Mouse (Mus musculus) ovary, postnatal 10 days (tissue): Measurements from ENCODE around the gene Ddx42.
"Not testable (repeated sequence)": the region's sequence is repeated elsewhere in the genome, so short reads cannot be mapped to it uniquely, and the experiment has no call there.

Experiments
- DNase-seq: peaks from one replicate; pipeline ENCODE4 v3.0.0; 2022; ENCODE audit warnings: low spot score

Gene Ddx42

DNA sequence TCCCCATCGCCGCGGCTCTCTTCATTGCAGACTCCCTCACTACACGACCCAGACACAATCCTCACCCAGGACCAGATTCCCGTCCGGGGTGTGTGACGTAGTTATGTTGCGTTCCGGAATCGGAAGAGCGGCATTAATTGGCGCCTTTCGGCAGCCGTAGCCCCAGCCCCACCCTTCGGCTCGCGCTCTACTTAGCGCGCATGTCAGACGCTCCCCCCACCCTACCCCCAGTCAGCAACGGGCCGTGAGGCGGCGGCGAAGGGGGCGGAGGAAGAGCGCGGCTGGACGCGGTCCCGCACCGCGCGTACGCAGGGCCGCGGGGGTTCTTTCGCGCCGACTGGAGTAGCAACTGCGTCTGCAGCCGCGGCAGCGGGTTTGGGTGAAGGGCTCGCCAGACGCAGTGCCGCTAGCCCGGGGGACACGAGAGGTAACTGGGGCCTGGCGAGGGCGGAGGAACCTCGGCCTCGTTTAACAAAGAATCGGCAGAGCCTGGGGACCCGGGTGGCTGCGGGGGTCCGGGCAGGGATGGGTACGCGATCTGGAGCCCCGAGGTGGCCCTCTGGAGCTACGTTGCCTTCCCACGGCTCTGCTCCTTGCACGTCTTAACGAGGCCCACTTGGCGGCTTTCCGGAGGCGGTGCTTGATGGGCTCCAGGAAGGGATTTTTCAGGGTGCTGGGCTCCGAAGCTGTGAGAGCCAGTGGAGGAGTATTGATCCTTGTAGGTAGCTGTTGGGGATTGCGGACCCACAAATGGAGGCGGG lies at the start of gene Ddx42:
TSS of gene Ddx42 (plus strand) at position 197 of the 761 bp plus-strand sequence.
- DNase-seq: peak; percentile 67

DNA sequence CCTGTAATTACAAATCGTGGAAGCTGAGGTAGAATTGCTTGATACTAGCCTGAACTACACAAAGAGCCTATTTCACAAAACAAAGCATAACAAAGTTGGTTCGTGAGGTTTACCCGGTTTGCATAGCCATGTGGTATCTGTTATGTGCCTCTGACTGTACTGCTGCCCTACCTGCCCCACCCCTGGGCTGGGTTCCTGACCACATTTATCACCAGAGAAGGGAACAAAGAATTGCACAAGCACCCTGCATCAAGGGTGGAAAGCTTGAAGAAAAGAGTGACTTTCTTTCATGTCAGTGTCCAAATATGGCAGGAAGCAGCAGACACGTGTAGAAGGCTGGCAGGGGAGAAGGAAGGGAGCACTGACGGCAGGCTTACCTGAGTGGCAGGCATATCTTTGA lies 49.3 kb upstream of the Ddx42 start:
- DNase-seq: no peak

DNA sequence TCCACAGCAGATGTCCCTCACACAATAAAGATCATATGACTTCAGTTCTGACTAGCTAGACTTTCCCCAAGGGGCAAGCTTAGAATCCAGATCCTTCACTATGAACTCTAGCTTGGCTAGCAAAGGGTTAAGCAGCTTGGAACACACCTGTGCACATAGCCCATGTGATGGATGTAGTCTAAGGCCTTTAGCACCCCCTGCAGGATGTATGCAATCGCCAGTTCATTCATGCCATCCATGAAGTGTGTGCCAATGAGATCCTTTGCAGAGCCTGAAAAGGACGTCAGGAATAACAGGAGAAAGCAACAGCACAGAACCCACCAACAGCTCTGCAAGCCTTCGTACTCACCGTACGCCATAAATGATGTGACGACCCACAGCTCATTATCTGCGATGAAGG lies 45.9 kb upstream of the Ddx42 start:
- DNase-seq: no peak

DNA sequence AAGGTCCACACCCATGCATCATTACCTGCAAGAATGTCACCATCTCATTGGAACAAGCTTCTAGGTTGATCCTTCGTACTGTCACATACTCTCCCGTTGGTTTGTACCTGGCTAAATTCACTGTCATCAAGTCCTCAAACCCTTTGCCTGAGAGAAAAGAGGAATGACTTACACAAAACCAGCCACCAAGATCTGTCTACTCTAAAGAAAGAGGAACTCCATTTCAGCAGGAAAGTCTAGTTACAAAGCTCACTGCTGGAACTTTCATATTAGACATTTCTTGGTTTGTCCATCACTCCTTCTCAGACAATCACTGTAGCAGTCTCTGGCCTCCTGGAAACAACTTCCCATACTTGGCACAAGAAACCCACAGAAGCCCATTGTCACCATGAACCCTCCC lies 43.5 kb upstream of the Ddx42 start:
- DNase-seq: no peak

DNA sequence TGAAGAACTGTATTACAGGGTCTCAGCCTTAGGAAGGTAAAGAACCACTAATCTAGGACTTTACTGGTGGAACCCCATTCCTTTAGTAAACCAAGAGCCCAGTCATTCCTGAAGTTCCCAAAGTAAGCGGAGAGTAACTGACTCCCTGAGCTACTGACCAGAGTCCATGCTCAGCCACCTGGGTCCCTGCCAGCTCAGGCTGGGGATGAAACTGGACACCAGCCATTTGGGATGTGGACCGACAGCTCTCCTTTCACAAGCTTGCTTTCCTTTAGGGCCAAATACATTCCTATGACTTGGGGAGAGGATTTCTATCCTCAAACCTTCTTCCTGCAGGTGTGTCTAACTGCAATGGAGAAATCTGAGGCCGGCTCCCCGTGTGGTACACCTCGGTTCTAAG lies 42.4 kb upstream of the Ddx42 start:
- no peak for DNase-seq

DNA sequence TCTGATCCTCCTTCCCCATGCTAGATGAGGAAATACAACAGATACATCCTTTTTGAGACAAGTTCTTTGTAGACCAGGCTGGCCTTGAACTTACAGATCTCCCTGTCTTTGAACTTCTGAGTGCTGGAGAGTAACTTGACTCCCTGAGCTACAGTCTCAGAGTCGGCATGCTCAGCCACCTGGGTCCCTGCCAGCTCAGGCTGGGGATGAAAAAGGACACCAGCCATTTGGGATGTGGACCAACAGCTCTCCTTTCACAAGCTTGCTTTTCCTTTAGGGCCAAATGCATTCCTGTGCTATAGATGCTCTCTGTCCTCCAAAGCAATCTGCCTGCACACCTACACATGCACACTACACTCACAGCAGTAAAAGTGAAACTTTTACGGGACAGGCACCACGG lies 41.6 kb upstream of the Ddx42 start:
- DNase-seq: no peak

DNA sequence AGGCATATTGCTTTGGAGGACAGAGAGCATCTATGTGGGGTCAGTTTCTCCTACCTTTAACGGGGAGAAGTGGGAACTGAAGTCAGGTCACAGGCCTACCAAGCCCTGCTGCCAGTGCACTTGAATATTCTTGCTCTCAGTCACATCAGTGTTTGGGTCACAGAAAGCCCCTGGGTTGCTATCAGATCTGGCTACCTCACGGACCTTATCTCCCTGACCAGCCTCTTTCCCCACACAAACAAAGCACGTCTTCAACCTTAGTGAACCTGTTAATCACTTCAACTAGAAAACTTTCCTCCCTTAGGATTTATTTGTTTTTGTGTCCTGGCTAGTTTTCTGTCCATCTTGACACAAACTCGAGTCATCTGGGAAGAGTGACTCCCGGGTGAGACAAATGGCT lies 40.4 kb upstream of the Ddx42 start:
- no peak for DNase-seq

DNA sequence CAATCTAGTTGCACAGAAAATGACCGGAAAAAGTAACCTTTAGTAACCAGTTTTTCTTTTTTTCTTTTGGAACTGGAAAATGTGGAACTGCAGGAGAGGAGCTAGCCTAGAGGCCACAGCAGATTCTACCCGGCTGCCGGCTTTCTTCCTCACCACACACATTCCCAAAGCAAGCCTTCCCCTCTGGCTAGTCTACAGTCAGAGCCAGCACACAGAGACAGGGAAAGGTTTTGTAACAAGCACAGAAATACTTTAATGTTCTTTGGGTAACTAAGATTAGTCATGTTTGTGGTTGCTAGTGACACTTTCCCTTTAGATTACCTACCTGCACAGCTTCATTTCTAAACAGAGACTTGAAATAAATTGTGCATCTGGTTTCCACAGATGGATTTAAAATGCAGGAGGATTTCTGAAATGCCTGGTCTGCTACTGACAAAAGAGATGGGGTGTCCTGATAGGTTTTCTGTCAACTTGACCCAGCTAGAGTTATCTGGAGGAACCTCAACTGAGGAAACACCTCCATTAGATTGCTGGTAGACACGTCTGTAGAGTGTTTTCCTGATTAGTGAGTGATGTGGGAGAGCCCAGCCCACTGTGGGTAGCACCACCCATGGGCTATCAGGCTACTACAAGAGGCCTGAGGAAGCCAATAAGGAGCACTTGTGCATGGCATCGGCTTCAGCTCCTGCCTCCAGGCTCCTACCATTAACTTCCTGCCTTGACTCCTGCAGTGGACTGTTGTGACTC lies 38.5 kb upstream of the Ddx42 start:
- DNase-seq: no peak

DNA sequence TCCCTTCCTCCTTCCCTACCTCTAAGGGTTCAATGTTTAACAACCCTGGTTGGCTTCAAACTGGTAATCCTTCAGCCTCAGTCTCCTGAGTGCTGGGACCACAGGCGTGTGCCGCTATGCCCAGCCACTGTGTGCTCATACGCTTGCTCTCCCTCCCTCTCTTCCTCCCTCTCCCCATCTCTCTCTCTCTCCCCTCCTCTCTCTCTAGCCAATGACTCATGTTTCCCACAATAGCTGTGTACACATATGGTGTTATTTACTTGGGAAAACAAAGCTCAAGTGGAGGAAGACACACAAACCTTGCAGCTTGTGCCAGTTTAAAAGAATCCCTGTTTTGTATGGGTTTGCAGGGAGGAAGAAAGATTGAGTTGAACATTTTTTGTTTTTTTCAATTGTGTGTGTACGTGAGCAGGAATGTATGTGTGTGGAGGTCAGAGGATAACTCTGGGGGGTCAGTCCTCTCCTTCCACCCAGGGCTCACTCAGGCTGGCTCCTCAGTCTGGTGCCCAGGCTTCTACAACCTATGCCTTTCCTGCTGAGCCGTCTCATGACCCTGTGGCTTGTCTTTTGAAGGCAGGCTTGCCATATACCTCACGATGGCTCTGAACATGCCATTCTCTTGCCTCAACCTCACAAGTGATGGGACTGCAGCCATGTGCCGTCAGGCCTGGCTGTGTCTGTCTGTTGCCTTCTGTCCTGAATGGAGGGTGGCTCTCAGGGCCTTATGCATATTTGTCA lies 36.8 kb upstream of the Ddx42 start:
- no peak for DNase-seq

DNA sequence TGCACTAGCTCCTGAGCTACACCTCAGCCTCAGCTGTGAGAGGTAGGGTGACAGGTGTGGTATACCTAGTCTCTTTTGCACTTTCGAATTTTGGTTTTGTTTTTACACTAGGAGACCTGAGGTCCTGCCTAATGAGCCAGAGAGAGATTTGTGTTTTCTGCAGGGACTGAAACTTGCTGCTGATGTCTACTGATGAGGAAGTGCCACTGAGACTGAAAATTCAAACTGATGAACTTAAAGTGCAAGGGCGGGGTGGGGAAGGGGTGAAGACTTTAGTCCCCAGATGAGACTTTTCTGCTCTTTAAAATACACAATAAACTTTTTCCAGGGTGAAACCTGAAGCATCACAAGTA lies 36.3 kb upstream of the Ddx42 start:
- DNase-seq: no peak

DNA sequence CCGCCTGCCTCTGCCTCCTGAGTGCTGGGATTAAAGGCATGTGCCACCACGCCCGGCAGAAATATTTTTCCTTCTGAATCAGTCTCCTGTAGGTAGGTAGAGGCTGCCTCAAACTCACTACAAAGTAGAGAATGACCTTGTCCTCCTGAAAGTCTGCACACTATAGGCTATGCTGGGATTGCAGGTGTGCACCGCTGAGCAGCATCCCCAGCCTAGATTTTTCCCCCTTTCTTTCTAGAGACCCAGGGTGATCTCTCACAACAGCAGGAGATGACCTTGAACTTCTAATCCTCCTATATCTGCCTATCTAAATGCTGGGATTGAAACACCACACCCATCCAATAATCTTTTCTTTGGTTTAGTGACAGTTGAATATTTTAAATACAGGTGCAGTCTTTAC lies 29.4 kb upstream of the Ddx42 start:
- no peak for DNase-seq

DNA sequence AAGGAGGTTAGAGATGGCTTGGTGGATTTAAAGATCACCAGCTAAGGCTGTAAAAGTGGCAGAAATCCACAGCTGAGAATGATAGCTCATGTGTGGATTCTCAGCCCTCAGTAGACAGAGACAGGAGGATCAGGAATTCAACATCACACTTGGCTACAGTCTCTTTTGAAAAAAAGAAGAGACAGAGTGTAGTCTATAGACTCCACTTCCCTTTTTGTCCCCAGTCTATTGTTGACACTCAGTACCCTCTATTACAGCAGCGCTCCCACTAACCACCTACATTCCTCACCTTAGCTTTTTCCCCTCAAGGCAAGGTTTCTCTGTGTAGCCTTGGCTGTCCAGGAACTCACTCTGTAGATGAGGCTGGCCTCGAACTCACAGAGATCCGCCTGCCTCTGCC lies 25.0 kb upstream of the Ddx42 start:
- DNase-seq: no peak

DNA sequence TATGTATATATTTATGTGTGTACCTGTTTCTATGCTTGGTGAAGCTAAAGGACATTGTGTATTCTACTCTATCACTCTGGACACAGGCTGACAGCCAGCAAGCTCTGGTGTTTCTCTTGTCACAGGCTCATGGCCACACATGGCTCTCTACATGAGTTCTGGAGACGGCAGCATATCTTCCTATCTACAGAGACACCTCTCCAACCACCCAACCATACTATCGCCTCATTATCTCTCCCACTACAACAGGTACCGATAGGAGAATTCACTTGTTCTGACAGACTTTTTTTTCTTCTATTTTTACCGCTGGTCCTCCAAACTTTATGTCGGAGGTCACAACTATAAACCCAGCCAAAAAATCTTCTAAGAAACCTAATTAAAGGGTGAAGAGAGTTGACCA lies 24.5 kb upstream of the Ddx42 start:
- DNase-seq: no peak

DNA sequence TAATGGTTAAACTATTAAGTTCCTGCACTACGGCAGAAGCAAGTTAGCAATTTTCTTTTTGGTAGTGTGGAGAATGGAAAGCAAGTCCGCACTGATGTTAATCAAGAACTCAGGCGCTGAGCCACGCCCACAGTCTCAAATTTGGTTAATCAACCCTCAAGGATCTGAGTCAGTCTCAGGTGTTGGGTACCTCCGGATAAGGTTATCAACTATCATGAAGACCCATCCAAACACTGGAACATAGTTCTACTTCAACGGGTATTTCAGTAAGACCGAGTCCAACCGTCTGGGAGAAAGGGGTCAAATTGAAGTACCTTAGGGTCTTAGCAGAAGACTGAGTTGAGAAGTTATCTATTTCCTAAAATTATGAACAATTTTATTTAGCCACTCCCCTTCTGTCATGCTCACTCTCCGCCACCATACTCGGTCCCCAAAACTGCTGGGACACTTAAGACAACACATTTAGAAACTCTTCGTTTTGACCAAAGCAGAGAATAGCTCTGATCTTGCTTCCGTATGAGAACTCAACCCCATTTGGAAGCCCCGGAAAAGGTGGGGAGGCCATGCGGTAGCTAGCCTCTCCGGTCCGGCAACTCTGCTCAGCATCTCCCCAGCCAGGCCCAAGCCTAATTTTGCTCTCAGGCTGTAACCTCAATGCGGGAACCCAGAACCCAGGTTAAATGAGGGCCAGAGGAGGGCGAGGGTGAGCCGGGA lies 23.9 kb upstream of the Ddx42 start:
- no peak for DNase-seq

DNA sequence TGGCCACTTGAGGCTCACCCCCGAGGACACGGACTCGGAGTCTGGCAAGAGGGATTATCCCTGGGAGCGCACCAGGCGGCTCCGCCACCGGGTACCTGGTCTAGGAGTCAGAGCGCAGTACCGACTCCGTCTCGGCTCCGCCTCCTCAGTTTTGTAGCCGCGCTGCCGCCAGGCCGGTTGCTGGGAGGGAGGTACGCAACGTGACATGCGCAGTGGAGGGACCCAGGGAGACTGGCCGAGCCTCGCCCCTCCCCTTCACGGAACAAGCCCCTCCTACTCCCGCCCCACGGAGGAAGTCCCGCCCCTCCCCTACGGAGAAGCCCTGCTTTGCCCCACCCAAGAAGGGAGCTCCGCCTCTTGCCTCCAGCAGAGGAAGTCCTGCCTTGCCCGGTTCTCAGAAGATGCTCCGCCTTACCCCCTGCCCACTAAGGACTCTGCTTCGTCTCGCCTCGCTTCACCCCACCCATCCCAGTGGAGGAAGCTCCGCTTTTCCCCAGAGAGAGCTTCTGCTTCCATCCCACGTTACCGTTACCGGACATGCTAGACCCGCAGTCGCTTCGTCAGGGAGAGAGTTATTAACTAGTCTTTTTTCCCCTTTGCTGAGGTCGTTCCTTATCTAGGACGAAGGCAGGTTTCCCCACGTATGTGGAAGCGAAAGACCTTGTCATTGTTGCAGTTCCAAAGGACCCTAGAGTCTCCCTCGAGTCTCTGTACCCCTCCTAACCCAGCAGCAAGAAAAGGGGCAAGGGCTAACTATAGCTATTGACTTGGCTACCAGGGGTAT lies 23.2 kb upstream of the Ddx42 start:
- peak; percentile 92 for DNase-seq

DNA sequence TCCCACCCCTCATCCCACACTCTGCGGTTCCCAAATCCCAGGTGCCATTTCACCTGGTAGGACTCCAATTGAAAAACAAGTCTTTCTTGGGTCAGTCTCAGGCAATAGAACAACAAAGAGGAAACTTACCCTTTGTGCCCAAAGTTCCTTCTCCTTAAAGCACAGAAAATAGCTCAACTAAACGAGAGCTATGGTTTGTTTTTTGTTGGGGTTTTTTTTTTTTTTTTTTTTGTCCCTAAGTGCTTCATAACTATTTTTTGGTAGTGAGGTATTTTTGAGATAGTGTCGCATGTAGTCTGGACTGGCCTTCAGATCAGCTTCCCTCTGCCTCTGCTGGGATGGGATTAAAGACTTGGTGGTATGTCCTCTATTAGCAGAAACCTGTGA lies 22.6 kb upstream of the Ddx42 start:
- no peak for DNase-seq

DNA sequence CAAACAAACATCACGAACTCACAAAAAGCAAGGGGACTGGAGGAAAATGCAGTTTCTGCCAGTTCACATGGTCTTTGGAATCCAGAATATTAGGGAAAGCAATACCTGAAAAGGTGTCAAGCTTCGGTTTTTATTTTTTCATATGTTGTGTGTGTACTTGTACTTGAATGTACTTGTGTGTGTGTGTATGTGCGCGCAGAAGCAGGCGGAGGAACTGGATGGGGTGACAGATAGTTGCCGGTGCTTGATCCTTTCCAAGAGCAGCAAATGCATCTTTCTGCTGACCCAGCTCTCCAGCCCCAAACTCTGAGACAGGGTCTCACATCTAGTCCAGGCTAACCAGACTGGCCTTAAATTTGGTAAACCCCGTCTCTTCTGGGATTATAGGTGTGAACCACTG lies 21.8 kb upstream of the Ddx42 start:
- no peak for DNase-seq

DNA sequence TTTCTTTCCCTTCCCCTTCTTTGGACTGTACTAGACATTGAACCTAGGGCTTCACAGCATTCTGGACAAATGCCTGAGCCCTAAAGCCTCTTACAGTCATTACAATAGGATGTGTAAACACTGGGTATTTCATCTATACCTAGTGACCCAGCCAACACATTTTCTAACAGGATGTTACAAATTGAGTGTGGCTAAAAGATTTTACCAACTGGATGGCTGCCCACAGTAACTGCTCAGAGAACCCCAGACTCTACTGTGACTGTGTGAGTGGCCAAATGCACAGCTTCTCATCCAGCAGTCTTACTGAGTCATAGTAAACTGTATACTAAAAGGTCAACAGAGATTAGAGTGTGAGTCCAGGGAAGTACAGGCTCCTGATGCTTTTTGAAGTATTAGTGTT lies 21.4 kb upstream of the Ddx42 start:
- DNase-seq: no peak

DNA sequence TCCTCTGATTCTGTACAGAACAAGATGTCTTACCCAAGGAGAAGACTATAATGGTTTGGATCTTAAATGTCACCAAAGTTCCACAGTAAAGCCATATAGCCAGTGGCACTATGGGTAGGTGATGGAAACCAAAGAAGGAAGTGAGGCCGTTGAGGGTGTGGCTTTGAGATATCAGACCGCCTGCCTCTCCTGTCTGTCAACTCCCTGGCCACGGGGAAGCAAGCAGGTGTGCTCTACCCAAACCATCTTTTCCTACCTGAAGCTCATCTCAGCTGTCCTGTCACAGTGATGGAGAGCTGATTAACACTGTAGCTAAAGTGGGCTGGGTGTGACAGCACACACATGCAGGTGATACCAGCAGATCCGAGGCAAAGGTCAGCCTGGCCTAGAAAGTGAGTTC lies 18.4 kb upstream of the Ddx42 start:
- no peak for DNase-seq

DNA sequence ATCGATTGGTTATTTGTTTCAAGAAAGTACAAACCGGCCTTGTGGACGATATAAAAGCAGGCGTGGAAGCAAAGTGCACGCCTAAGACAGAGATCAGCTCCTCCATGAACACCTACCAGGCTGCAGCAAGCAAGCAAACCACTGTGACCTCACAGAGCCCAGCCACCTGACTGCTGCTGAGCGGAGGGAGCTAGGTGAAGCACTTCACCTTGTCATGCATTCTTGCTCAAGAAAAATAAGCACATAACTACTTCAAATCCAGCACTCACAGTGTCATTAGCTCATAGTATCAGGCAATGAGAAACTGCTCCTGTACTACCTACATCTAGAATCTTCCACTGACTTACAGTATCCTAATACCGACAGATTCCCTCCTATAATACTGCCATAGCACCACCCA lies 16.7 kb upstream of the Ddx42 start:
- not testable (repeated sequence) for DNase-seq

DNA sequence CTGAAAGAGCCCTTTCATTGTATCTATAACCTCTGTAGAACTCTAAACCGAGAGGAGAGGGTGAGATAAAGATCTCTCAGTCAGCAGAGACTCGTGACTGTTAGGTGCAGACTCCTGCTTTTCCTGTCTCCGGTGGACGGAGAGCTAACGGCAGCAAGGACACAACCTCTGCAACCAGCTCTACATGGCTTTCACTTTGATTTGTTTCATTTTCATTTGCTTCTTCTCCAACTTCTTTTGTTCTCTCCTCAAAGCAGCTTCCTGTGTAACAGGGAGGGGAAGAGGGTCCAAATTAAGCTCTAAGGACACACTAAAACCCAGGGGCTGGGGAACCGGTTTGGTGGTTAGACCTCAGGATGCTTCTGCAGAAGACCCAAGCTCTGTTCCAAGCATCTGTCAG lies 16.0 kb upstream of the Ddx42 start:
- DNase-seq: no peak
